Mouse (Mus musculus) heart, postnatal 0 days (tissue): Measurements from ENCODE around the gene Zbtb11.

ENCODE experiments used
- CTCF ChIP-seq: IDR thresholded peaks from 2 replicates; pipeline ENCODE4 v1.5.1; 2016; ENCODE audit warnings: antibody characterized with exemption, control low read depth, low read depth
- EP300 ChIP-seq: IDR thresholded peaks from 2 replicates; pipeline ENCODE4 v1.6.1; 2016; ENCODE audit warnings: antibody characterized with exemption, low read depth

- TF ChIP-seq CTCF (no peak), EP300 (no peak)
These were observed 64.4 kb downstream of the Zbtb11 start for GRCm38 (mm10) chr16:56038090-56038489.
